Mouse (Mus musculus) brown adipose tissue, adult 24 weeks (tissue): Measurements from ENCODE around the gene Ccnl2. TPM values are rescaled to one million over a fixed set of nuclear protein-coding genes. Genes with fewer than 3 reads are reported as not detected.

Experiments
- H3K27ac ChIP-seq: fragments of 200-500 bp; replicated peaks from 2 replicates; pipeline ENCODE4 v1.5.1; 2012; ENCODE audit warnings: low read depth, mild to moderate bottlenecking, low read length
- H3K4me1 ChIP-seq: fragments of 200-500 bp; 2 replicates; pipeline ENCODE4 v1.6.1; 2012; ENCODE audit warnings: low read length, mixed read lengths; ENCODE audit not compliant: control insufficient read depth, insufficient read depth, insufficient read length
- H3K4me3 ChIP-seq: fragments of 200-500 bp; 2 replicates; pipeline ENCODE4 v1.5.1; 2012; ENCODE audit warnings: low read depth, mild to moderate bottlenecking, low read length, moderate library complexity; ENCODE audit not compliant: insufficient read depth
- polyA plus RNA-seq: library from polyadenylated mRNA; stranded (reverse); fragments of >200 nt; gene quantifications from 2 replicates; pipeline ENCODE4 v1.2.4, GENCODE M21; 2012; ENCODE audit not compliant: missing spikeins, insufficient read depth, insufficient read length

Gene Ccnl2
- polyA plus RNA-seq, 1 experiment, result 28.2 TPM

GRCm38 (mm10) chr4:155840076-155841002 lies 28.1 kb downstream of the Ccnl2 start:
- Histone ChIP-seq H3K4me1 (peaks cover 19% of the 10 kb centered on the region), H3K4me3 (peak overlapping the region; percentile 58), H3K27ac (peak overlapping the region; percentile 76)

GRCm38 (mm10) chr4:155841003-155841454 lies 28.7 kb downstream of the Ccnl2 start:
- Histone ChIP-seq H3K4me3 (peak overlapping the region; percentile 58), H3K4me1 (peaks cover 19% of the 10 kb centered on the region)

GRCm38 (mm10) chr4:155841651-155842270 lies 29.5 kb downstream of the Ccnl2 start:
- Histone ChIP-seq H3K4me1 (peaks cover 22% of the 10 kb centered on the region), H3K4me3 (peak overlapping the region; percentile 4), H3K27ac (no peak overlapping the region)

More at GRCm38 (mm10) chr4:155841003-155841454, 28.7 kb downstream of the Ccnl2 start:
- H3K27ac ChIP-seq, result 0 out of 2 replicates have a peak overlapping the region, but pooled peaks have one; percentile 13

GRCm38 (mm10) chr4:155843231-155843630 lies 30.9 kb downstream of the Ccnl2 start:
- H3K4me3 ChIP-seq, result no peak overlapping the region
- H3K4me1 ChIP-seq, result peaks cover 12% of the 10 kb centered on the region
- no peak overlapping the region for H3K27ac ChIP-seq

GRCm38 (mm10) chr4:155846871-155847578 lies 34.7 kb downstream of the Ccnl2 start, which contains the start of gene Dvl1:
Dvl1 (plus strand) TSS chr4:155847402.
- H3K27ac ChIP-seq, result peak within 1 kb of the TSS; percentile 87
- H3K4me3 ChIP-seq, result peak within 1 kb of the TSS; percentile 98
- peaks cover 38% of the 10 kb centered on the region for H3K4me1 ChIP-seq

- peak overlapping the region; percentile 98 for H3K4me3 ChIP-seq
- H3K4me1 ChIP-seq, result peaks cover 43% of the 10 kb centered on the region
- H3K27ac ChIP-seq, result peak overlapping the region; percentile 50
Measured at GRCm38 (mm10) chr4:155847591-155848352, 35.5 kb downstream of the Ccnl2 start.

- Histone ChIP-seq H3K4me1 (peaks cover 43% of the 10 kb centered on the region), H3K4me3 (peak overlapping the region; percentile 98), H3K27ac (peak overlapping the region; percentile 14; the same call in 1 of the 2 replicates)
Measured at GRCm38 (mm10) chr4:155848434-155849095, 36.3 kb downstream of the Ccnl2 start.

GRCm38 (mm10) chr4:155849391-155849790 lies 37.1 kb downstream of the Ccnl2 start:
- peaks cover 43% of the 10 kb centered on the region for H3K4me1 ChIP-seq
- no peak overlapping the region for H3K27ac ChIP-seq
- peak overlapping the region; percentile 98; the same call in 1 of the 2 replicates for H3K4me3 ChIP-seq

- H3K27ac ChIP-seq, result no peak overlapping the region
- H3K4me1 ChIP-seq, result peaks cover 43% of the 10 kb centered on the region
- no peak overlapping the region for H3K4me3 ChIP-seq
Measured at GRCm38 (mm10) chr4:155849792-155850451, 37.6 kb downstream of the Ccnl2 start.

GRCm38 (mm10) chr4:155851368-155851767 lies 39.1 kb downstream of the Ccnl2 start:
- Histone ChIP-seq H3K27ac (peak overlapping the region; percentile 51), H3K4me3 (peak overlapping the region; percentile 5; the same call in 1 of the 2 replicates), H3K4me1 (peaks cover 43% of the 10 kb centered on the region)

- Histone ChIP-seq H3K4me1 (peaks cover 40% of the 10 kb centered on the region), H3K4me3 (no peak overlapping the region), H3K27ac (peak overlapping the region; percentile 51; the same call in 1 of the 2 replicates)
Measured at GRCm38 (mm10) chr4:155851951-155852411, 39.7 kb downstream of the Ccnl2 start.

GRCm38 (mm10) chr4:155853421-155853820 lies 41.1 kb downstream of the Ccnl2 start:
- Histone ChIP-seq H3K27ac (no peak overlapping the region), H3K4me3 (no peak overlapping the region), H3K4me1 (peaks cover 39% of the 10 kb centered on the region)

- Histone ChIP-seq H3K4me1 (peaks cover 25% of the 10 kb centered on the region), H3K27ac (no peak overlapping the region), H3K4me3 (no peak overlapping the region)
Measured at GRCm38 (mm10) chr4:155854991-155855390, 42.7 kb downstream of the Ccnl2 start.
